Mouse (Mus musculus): ENCODE data around the gene Mdh2. TPM values are rescaled to one million over a fixed set of nuclear protein-coding genes. Genes with fewer than 3 reads are reported as not detected.

Gene Mdh2
- 525 and 570 TPM in 2 replicates for polyA plus RNA-seq (2015; fragmentation: Nextera tagmentation; extraction: Ambion mirVana)

- DNase-seq (ENCODE audit: low spot score), result peak; percentile 100
Observed at GRCm38 (mm10) chr5:135778471-135779445, at the start of gene Mdh2. Gene Mdh2, plus strand, starts transcription at chr5:135778480.

DNA sequence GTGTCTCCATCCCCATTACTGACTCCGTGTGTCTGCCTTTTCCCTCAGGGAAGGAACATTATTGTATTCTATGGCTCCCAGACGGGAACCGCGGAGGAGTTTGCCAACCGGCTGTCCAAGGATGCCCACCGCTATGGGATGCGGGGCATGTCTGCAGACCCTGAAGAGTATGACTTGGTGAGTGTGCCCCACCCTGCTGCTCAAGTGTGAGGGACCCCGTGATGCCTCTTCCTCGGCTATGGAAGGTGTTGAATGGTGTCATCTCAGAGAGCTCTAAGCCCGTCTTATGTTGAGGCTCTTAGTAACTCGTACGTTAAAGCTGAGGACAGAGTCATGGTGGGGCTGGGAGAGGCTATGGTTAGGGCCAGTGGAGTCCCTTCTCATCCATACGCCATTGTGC, 48.9 kb upstream of the Mdh2 start:
- no peak for DNase-seq (ENCODE audit: low spot score)

DNA sequence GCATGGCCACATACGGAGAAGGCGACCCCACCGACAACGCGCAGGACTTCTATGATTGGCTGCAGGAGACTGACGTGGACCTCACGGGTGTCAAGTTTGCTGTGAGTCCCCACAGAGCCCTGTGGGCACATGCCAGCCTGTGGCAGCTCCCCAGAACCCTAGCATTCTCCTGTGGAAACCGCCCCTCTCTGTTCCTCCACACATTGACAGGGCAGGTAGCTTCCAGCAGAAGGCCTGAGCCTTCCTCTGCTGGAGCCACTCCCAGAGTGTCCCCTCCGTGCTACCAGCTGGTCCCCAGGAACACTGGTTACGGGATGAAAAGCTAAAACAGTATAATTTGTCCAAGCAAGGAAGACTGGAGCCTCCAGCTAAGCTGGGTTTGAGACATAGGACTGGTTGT, 48.0 kb upstream of the Mdh2 start:
- DNase-seq (ENCODE audit: low spot score), result no peak

DNA sequence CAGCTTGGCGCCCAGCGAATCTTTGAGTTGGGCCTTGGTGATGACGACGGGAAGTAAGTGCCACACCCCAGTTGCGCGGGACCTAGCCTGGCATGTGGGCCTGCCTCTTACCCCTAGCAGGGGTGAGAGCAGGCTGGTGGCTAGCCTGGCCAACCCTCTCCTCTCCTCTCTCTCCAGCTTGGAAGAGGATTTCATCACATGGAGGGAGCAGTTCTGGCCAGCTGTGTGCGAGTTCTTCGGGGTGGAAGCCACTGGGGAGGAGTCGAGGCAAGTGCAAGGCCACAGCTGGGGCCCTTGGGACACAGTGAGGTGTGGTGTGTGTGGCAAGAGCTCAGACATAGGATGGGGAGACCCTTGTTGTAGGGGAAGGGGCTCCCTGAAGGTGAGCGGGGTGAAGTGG, 47.4 kb upstream of the Mdh2 start:
- no peak for DNase-seq (ENCODE audit: low spot score)

DNA sequence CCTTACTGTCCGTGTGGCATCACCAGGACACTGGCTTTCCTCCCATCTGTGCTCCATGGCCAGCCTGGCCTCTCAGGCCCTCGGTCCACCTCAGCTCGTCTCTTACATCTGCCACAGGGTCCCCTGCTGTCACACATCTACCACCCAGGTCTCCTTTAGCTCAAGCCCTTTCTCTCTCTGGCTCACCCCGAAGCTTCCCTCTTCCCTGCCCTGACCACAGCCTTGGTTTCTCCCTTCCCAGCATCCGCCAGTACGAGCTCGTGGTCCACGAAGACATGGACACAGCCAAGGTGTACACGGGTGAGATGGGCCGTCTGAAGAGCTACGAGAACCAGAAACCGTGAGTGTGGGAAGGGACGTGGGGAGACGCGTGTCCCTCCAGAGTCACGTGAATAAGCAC, 47.0 kb upstream of the Mdh2 start:
- DNase-seq (ENCODE audit: low spot score), result no peak

GRCm38 (mm10) chr5:135733071-135733470, 45.2 kb upstream of the Mdh2 start:
- no peak for DNase-seq (ENCODE audit: low spot score)

DNA sequence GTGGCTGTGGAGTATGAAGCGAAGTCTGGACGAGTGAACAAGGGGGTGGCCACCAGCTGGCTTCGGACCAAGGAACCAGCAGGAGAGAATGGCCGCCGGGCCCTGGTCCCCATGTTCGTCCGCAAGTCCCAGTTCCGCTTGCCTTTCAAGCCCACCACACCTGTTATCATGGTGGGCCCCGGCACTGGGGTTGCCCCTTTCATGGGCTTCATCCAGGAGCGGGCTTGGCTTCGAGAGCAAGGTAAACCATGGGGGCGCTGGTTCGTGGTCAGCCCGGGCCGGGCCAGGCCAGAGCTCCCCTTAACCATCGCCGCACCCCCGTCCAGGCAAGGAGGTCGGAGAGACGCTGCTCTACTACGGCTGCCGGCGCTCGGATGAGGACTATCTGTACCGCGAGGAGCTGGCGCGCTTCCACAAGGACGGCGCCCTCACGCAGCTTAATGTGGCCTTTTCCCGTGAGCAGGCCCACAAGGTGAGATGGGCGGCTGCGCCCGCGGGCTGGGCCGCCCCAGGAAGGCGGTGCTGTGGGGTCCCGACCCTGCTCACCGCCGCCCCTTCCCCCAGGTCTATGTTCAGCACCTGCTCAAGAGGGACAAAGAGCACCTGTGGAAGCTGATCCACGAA, 44.1 kb upstream of the Mdh2 start:
- no peak for DNase-seq (ENCODE audit: low spot score)

DNA sequence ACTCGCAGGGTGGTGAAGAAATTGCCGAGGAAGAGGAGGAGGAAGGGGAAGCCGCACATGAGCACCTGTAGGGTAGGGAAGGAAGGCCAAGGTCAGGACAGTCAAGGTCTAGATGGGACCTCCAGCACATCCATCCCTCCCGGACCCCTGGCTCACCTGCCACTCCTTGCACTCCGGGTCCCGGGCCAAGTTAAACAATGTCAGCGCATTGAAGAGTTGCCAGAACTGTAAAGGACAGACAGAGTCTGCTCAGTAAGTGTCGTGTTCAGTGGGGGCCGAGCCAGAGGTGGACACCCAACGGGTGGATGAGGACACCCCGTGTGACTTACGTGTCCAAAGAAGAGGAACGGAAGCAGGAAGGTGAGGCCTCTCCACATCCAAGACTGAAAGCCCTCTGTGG, 42.5 kb upstream of the Mdh2 start:
- no peak for DNase-seq (ENCODE audit: low spot score)

- no peak for DNase-seq (ENCODE audit: low spot score)
Observed at GRCm38 (mm10) chr5:135736544-135736943, 41.7 kb upstream of the Mdh2 start.

- no peak for DNase-seq (ENCODE audit: low spot score)
Observed at GRCm38 (mm10) chr5:135737154-135737553, 41.1 kb upstream of the Mdh2 start.

DNA sequence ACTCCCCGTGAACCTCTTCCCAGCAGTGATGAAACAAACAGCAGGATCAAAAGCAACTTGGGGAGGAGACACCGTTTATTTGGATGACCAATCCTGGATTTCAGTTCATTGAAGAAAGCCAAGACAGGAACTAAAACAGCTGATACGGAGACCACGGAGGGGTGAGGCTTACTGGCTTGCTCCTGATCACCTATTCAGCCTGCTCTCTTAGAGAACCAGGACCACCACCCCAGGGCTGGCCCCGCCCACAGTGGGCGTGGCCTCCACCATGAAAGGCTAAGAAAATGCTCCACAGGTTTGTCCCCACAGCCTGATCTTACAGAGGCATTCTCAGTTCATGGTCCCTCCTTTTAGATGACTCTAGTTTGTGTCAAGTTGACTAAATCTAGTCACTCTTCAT, 40.0 kb upstream of the Mdh2 start:
- DNase-seq (ENCODE audit: low spot score), result no peak

- DNase-seq (ENCODE audit: low spot score), result peak; percentile 29
Observed at GRCm38 (mm10) chr5:135742156-135742555, 36.1 kb upstream of the Mdh2 start.

- DNase-seq (ENCODE audit: low spot score), result no peak
Observed at GRCm38 (mm10) chr5:135742941-135743740, 35.1 kb upstream of the Mdh2 start.

DNA sequence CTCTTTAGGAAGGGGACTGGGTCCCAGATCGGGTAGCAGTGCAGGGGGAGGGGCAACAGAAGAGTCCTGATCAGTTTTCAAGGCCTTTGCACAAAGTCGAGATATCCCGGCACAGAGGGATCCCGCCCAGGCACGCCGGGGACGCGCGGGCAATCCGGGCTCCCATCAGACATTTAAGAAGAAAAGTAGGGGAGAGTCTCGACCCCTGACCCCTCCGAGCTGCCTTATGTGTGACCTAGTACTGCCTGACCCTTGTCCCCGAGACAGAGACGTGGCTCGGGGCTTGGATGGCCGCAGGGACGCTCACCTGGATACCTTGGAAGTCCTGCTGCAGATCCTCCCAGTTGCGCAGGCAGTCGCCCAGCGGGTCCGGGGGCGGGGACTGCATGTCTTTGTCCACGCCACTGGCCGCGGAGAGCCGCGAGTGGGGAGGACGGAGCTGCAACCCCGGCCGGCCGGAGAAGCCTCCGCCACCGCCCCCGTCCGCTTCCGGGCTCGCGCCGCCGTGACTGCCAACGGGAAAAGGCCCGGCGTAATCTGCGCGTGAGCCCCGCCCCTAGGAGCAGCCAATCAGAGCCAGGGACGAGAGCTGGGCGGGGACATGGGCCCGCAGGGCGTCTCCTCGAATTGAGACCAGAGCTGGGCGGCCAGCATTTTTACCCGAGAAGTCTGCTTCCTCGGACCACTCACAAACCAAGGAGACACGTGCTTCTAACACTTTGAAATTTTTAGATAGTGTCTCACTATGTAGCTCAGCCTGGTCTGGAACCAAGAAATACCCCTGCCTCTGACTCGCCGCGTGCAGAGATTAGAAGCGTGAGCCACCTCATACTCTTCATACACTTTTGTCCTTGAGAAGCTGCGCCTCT, 34.3 kb upstream of the Mdh2 start, which contains the start of gene Tmem120a:
Tmem120a (minus strand) TSS at position 708 of the 869 bp plus-strand sequence.
- DNase-seq (ENCODE audit: low spot score), result peak; percentile 90

DNA sequence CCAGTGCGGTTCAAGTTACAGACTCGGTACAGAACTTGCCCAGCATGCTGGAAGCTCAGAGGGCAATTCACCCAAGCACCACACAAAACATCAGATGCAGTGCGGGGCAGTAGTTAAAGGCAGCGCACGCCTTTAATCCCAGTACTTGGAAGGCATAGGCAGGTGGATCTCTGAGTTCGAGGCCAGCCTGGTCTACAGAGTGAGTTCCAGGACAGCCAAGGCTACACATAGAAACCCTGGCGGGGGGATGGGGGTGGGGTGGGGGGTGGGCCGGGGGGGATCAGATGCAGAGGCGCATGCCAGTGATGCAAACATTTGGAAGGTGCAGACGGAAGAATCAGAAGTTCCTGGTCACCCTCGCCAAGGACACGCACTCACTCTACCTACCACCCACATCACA, 33.5 kb upstream of the Mdh2 start:
- no peak for DNase-seq (ENCODE audit: low spot score)

GRCm38 (mm10) chr5:135751041-135751440, 27.2 kb upstream of the Mdh2 start:
- no peak for DNase-seq (ENCODE audit: low spot score)

GRCm38 (mm10) chr5:135751595-135751994, 26.7 kb upstream of the Mdh2 start:
- no peak for DNase-seq (ENCODE audit: low spot score)

GRCm38 (mm10) chr5:135761881-135762280, 16.4 kb upstream of the Mdh2 start:
- DNase-seq (ENCODE audit: low spot score), result no peak

DNA sequence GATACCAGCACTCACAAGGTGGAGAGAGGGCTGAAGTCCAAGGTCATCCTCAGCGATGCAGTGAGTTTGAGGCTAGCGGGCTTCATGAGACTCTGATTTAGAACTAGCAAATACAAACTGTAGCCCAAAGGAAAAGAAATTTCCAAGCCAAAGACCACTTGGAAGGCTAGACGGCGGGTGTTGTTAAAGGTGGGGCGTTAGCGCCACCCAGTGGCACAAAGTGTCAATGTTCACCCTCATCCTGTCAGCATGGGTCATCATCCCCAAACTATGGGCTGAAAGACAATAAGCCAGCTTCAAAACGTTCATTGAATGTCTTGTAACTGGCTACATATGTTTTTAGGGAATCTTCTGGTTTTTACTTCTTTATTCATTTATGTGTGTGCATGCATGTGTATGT, 14.8 kb upstream of the Mdh2 start:
- DNase-seq (ENCODE audit: low spot score), result peak; percentile 74

DNA sequence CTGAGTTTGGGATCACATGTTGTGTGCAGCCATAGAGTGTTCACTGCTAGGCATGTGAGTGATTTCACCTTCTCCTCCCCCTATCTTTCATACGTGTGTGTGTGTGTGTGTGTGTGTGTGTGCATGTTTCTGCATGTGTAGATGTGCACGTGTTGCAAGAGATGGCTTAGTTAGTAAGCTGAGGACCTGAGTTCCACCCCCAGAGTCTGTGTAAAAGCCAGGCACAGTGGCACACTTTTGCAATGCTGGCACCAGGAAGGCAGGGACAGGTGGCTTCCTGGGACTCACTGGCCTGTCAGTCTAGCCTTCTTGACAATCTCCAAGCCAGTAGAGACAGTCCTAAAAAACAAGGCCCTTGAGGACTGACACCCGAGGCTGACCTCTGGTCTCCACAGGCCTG, 13.3 kb upstream of the Mdh2 start:
- no peak for DNase-seq (ENCODE audit: low spot score)

DNA sequence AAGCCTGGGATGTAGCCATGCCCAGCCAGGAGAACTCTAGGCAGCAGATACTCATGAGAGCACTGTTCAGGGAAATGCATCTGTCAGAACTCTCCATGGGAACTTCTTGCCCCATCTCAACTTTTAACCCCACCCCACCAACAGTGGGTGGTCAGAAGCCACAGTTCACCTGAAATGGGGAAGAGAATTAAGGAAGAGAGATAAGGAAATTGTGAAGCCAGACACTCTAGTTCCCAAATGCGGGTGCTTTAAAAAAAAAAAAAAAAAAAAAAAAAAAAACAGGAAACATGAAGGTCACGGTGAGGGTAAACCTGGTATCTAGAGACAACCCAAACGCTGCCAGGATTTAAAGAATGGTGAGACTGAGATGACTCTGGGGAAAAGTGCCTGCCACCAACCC, 5.8 kb upstream of the Mdh2 start:
- DNase-seq (ENCODE audit: low spot score), result no peak
